Mouse (Mus musculus): ENCODE results near the gene Hirip3. TPM values are rescaled to one million over a fixed set of nuclear protein-coding genes. Genes with fewer than 3 reads are reported as not detected.
"Not testable (repeated sequence)": the region's sequence is repeated elsewhere in the genome, so short reads cannot be mapped to it uniquely, and the experiment has no call there.

The Hirip3 gene
- total RNA-seq, 1 experiment from 2014 or later = 23.2 TPM

DNA sequence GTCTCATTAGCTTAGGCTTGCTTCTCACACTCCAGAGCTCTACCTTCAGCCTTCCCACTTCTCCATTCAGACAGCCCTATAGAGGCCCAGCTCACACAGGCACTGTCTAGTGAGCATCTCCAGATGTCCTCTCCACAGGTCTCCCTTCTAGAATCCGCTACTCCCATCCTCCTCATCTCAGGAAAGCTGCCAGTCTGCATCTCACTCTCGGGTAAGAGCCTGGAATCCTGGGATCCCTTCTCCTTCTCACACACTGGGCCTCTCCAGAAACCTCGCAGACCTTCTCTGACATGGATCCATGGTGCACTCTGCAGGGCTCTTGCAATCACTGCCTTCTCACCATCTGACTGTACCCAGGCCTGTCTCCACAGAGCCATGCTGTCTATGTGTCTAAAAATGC is 6.1 kb upstream of the Hirip3 start:
- no peak for DNase-seq

DNA sequence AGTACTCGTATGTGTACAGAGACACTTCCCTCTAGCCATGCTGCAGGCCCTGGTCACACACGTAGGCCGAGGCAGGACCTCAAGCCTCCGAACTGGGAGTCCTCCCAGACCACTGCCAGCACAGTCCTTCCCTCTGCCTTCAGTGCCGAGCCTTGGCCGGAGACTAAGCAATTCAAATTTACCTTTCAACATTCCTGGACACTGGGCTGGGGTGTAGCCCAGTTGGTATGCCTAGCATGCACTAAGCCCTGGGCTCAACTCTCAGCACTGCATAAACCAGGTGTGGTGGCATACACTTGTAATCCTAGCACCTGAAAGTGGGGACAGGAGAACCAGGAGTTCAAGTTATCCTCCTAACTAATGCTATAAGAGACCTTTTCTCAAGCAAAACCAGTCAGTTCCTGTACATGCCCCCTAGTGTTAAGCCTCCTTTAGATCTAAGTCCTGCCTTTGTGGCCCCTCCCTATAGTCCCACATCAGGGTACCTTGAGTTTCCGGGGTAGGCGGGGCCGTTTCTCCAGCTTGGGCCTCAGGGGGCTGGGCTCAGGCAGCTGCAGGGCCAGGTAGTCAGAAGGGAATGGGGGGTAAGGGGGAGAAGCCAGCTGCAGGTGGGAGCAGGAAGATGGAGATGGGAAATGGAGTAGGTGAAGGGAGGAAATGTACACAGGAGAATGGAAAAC is 4.9 kb upstream of the Hirip3 start:
- no peak for DNase-seq

DNA sequence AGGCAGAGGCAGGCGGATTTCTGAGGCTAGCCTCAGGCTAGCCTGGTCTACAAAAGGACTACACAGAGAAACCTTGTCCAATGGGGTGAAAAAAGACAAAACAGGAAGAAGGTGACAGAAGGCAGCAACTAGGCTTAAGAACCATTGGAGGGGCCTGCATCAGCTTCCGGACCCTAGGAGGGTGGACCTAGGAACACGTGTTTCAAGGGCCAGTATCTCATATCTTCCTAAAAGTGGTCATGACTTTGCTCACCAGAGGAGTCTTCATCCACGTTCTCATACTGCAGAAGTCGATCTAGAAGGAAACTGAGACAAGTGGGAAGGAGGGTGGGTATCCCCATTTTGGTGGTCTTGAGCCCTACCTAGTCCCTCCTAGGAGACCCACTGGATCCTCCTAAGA is 785 bp upstream of the Hirip3 start:
- no peak for DNase-seq

DNA sequence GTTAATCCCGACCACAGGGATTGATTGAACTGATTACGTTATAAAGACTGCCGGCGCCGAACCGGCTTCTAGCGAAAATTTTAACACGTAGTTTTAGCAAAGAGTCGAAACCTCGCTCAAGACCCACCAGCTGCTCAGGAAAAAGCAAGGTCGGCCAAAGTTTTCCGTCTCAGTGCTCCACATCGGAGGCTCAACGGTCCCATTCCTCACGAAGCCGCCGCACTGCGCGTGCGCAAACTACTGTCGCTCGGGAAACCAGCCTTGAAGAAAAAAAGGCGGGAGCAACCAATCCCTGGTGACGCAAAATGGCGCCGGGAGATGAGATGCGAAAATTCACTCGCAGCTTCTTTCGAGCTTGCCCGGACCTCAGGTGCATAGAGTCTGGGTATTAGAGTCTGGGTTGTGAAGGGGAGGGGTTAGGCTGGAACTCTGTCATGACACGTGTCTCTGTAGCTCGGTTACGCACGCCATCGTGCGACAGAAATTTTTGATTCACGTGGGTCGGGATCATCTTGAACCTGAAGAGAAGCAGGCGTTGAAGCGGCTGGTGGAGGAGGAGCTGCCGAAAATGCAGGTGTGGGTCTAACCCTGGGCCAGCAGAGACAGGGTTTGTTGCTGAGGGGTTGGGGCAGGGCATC is 494 bp downstream of the Hirip3 start, which contains the start of gene Ino80e:
Ino80e (minus strand) TSS at position 231 of the 638 bp plus-strand sequence.
- peak; percentile 94 for DNase-seq

DNA sequence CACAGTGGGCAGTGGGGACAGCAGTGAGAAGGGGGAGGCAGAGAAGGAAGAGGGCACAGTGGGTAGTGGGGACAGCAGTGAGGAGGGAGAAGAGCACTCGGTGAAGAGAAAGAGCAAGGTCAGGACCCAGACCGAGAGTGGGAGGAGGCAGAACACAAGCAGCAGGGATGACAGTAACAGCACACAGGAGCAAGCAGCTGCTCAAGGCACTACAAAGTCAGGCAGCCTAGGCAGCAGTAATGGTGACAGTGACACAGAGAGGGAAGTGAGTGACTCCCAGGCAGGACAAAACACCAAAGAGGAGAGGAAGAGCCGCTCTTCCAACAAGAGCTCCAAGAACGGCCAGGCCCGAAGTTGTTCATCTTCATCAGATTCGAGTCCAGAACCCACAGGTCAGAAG is 2.0 kb downstream of the Hirip3 start:
- no peak for DNase-seq

DNA sequence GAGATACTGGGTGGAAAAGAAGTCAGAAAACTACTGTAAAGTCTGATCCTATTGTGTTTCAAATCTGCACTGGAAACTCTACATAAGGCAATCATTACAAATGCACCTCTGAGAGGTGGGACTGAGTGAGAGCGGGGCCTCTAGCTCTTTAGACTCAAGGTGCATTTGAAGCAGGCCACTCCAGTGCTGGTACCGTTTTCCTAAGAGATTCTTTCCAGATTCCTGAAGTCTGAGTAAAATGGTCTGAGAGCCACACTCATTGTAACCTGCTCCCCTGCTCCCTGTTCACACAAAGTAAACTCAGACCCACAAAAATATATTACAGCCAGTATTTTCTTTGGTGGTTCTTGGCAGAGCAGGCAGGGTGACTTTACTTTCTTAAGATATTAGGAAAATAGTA is 5.8 kb downstream of the Hirip3 start:
- no peak for DNase-seq

DNA sequence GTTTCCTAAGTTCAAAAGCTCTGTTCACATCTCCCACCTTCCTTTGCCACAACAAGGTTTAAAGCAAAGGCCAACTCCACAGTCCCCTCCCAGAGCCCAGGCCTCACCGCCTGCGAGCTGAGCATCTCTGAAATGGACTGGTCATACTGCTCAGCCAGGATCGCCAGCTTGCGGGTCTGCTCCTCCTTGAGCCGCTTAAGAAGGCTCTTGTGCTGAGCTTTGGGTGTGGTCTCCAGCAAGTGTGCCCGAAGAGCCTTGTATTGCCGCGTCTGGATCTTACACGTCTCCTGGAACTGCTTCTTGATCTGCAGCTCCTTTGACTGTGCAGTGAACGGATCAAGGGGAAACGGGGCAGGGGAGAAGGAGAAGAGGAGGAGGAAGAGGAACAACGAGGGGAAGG is 6.2 kb downstream of the Hirip3 start:
- no peak for DNase-seq

DNA sequence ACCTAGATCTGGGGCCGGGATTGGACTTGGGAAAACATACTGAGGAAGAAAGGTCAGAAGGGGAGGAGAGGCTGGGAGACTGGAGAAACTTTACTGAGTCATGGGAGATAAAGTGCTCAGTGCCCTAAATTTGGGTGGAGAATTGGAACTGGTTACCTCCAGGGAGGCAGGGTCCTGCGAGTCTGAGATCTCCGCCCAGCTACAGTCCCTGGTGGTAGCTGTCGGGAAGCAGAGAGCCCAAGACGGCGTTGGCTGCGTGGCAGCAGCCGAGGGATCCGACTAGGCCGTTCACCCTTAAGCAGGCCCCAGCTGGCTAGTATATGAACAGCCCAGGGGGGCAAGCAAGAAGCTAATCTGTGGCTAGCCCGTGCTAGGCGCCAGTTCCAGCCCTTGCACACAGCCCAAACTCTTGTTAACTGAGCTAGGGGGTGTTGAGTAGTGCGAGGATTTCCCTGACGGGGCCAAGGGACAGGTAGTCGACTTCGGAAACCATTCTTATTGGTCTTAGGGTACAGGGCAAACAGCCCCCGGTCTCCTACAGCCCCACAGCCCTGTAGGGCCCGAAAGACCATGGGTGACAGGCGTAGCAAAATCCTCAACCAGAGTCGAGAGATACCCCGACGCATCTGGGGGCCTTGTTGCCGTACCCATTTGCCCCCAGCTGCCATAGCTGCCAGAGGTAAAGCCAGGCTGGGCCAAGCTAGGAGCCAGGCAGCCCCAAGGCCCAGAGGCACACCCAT is 8.2 kb downstream of the Hirip3 start:
- no peak for DNase-seq

DNA sequence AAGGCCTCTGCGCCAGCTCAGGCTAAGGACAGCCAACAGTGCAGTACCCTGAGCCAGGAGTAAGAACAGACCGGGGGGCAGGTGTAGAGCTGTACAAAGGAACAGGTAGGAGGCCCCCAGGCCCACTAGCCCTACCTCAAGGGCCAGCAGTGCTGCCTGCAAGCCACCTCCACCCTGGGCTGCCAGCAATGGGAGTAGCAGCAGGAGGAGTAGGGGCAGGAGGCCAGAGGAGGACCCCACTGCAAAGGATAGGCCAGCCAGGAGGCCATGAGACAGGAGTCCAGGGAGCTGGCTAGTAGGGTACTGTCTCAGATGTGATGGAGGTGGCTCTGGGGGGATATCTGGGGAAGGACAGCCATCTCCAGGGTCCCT is 8.7 kb downstream of the Hirip3 start:
- DNase-seq = no peak

DNA sequence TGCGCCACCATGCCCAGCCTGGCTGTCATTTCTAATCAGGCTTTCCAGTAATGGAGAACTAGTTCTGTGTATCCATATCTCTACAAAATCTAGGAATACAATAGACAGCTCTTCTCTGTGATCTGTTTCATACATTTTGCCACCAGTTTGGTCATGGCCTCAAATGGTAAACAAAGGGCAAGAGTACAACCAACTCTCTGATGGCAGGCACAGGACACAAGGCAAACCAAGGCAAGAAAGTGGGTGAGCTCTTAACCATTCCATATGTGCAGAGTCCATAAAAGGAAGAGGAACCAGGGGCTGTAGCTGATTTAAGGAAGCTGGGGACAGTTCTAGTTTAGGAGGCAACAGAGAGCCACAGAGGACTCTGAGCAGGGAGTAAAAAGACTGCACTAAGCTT is 15.5 kb downstream of the Hirip3 start:
- DNase-seq = no peak

DNA sequence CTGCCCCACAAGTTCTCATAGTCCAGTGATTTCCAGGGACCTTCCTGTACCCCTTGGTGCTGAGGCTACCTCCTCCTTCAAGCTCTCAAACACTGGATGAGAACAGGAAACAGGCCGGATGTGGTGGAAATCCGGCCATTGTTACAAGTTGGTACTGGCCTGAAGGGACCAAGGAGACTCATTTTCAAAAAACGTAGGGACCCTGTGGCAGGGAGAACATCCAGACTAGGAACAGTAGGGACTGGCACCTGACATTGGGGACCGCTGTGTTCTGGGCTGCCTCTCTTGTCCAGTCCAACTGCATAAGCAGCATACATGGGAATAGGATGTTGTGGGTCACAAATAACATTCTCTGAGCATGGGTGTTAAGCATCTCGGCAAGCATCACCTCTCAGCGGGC is 19.3 kb downstream of the Hirip3 start:
- no peak for DNase-seq

DNA sequence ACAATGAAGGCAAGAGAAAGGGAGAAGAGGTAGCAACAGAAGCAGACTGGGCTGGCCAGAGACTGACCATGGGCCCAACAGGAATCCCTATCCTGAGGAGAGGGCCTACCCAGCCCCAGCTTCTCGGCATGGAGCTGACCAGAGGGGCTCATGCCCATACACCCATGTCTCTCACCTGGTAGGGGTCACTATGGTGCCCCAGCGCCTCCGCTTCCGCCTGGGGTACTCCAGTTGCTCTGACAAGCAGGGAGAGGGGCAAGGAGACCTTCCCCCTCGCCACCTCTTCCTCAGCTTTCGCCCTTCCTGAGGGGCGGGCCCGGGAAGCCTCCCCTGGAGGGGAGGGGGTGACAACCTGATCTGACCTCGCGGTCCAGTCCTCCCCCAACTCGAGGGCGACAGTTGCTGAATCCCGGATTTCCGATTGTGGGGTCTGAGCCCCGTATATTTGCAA is 22.0 kb downstream of the Hirip3 start:
- no peak for DNase-seq

DNA sequence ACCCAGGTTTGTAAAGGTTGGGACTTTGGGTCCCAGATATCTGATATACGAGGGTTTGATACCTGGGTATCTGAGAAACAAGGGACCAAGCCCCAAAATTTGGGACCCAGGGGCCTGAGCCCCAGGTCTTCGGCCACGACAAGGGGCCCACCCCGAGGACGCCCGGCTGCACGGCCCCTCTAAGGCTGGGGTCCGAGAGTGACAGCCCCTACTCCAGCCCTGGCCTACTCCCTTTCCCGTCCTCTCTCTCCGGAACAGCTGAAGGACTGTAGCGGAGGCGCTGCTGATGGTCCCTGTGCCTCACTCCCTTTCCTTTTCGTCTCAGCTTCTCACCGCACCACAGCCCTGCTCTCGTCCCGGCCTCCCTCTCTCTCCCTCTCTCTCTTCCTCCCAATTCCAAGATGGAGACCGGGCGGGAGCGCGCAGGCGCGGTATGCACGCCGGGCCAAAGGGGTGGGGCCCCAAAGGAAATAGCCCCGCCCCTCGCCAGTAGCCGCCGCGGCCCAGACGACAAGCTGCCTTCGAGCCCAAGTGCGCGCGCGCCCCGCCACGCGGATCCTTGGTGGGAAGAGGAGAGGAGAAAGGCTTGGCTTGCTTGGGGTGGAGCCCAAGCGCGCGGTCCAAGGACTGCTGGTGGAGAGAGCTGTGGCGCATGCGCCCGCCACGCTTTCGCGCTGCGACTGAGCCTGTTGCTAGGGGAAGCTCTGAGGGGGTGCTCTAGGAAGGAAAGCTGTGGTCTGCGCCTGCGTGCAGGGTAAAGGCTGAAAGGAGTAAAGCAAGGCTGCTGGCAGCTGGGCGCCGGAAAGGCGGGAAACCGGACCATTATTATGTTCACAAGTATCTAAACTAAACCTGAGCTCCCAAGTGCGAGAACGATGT is 22.8 kb downstream of the Hirip3 start, which contains the start of gene Taok2:
Taok2 (minus strand) TSS at position 418 of the 879 bp plus-strand sequence.
- peak; percentile 99 for DNase-seq

DNA sequence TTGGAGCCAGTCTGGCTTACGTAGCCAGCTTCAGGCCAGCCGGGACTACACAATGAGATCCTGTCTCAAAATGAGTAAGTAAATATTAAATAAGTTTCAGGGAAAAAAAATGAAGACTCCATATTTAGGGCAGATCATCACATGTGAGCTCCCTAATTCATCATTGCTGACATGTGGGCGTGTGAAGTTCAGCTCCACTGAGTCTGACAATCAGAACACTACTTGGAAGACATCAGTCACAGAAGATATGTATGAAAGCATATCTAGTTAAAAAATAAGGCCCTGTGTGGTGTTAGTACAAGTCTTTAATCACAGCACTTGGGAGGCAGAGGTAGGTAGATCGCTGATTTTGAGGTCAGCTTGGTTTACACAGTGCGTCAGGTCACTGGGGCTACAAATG is 25.5 kb downstream of the Hirip3 start:
- no peak for DNase-seq

DNA sequence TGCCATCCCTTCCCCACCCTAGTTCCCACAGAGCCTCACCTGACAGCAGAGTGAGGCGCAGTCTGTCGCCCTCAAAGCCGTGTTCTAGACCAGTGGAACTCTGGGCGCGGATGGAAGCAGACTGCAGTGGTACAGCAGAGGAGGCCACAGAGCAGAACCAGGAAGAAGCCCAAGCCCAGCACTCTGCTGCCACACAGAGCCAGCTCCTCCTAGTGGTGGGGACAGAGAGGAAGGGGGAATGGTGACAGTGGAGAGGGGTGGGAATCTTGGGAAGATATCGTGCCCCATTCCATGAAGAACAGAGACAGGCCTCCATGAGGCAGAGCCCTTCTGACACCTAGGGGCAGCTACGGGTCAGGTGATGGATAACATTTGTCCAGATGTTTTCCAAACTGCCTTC is 27.1 kb downstream of the Hirip3 start:
- no peak for DNase-seq

DNA sequence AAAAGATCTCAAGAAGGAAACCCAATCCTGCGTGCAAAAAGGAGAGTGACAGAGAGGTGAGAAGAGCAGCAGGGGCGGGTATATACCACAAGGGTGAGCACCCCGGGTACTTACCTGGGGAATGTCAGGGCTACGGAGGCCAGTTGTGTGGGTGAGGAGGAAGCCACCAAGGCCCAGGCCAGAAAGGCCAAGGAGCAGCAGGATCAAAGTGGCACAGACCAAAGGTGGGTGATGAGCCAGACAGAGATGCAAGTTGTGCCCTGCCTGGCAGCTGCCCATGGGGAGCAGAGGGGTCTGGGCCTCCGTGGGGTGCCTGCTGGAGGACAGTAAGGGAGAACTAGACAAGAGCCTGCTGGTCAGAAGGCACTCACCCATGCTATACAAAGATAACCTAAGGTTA is 35.1 kb downstream of the Hirip3 start:
- no peak for DNase-seq

DNA sequence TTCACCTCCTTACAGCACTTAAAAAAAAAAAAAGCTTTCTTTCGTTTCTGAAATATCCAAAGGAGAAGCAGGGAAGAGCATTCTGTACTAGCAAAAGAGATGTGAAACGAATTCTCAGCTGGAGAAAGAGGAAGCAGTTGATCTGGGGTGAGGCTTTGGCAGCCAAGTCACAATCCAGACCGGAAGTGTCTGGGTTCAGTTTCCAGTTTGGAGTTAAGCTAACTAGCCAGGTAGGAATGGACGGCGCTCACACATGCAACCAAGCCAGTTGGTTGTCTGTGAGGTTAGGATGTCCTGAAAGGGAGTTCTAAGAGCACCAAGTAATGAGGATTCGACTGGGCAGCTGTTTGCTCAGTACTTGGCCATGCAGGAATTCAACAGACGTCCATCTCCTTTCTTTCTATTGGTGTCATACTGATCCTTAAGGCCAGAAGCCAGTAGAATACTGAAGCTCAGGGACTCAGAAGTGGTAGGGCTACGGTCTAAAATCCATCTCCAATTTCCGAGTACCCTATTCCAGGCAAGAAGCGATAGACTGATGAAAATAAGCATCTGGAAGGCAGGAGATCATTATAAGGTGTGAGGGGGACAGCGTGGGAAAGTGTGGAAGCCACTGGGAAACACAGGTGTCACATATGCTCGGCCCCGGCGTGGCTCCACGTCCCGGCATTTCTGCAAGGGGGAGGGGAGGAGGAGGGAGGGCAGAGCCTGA is 35.8 kb downstream of the Hirip3 start:
- DNase-seq = no peak

DNA sequence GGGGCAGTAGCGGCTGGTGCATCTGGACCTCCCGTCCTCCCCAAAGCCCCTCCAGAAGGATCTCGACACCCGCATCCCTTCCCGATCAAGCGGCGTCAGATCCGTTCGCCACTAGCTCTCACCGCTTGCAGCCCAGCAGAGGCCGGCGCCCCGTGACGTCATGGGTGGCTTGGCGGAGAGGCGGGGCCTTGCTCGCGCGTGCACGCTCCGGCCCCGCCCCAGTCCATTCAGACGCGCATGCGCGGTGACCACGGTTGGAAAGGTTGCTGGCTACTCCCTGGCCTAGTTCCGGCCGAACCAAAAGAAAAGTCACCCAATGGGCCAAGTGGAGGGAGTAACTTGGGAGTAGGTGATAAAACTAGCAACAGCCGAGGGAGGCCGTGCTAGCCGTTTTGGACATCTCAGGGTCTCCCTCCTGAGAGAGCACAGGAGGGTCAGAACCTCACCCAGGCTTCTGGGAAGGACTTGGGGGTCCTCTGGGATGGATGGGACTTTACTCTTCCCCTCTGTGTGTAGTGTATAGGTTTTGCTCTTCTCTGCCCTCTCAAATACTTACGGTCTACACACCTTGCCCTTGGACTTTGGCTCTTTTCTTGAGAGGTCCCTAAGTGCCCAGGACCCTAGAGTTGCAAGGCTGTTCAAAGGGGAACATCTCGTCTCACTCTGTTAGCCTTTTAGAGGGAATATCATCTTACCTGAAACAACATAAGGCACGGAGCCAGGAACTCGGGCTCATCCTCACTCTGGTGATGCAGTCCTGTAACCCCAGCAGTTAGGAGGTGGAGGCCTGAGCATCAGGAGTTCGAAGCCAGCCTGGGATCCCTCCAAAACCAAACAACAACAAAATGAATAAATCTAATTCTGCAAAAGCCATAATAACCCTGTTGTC is 36.6 kb downstream of the Hirip3 start:
- peak; percentile 100 for DNase-seq

DNA sequence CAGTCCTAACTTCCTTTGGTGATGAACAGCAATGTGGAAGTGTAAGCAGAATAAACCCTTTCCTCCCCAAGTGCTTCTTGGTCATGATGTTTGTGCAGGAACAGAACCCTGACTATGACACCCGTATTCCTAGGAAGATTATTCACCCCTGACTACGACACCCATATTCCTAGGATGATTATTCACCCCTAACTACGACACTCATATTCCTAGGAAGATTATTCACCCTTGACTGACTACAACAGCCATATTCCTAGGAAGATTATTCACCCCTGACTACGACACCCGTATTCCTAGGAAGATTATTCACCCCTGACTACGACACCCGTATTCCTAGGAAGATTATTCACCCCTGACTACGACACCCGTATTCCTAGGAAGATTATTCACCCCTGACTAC is 38.0 kb downstream of the Hirip3 start:
- DNase-seq = not testable (repeated sequence)

DNA sequence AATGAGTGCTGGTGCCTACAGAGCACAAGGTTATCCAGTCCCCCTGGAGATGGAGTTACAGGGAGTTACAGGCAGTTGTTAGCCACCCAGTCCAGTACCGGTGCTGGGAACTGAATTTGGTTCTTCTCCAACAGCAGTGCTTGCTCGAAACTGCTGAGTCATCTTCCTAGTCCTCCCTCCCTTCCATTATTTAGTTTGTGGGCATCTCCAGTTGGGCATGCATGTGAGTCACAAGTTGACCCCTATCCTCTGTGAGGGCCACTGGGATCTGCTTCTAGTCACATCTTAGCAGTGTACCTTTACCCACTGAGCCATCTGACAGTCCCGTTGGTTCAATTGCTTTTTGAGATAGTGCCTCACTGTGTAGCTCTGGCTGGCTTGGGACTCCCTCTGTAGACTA is 43.8 kb downstream of the Hirip3 start:
- DNase-seq = no peak

DNA sequence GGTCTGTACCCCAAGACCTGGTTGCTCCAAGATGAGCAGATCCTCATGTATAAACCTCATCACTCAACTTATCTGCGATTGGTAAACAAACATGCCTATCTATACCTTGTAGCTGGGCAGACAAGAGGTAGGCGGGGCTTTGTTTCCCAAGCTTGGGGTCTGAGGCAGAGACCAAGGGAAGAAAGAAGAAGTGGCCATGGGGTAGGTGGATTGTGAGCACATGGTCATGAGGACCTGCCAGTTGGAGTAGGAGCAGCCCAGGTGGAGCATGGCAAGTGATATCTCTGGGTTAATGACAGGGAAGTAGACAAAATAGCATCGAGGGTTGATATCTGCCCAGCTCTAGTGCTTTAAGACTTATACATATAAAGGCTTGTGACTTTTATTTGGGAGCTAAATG is 53.1 kb downstream of the Hirip3 start:
- no peak for DNase-seq
